Mouse (Mus musculus): ENCODE data around the gene Sctr.

GRCm38 (mm10) chr1:120094920-120095319 lies 88.2 kb downstream of the Sctr start:
- TF ChIP-seq TCF12 (IDR thresholded peaks at IDR 0.05; ENCODE audit: insufficient read depth, poor library complexity, severe bottlenecking) (no peak), MYOD1 (IDR thresholded peaks at IDR 0.05; ENCODE audit: control insufficient read depth in 1 of 3, insufficient read length in 2 of 3, low read depth in 2 of 3) (no peak), MAX (IDR thresholded peaks at IDR 0.05; ENCODE audit: low read depth) (no peak), USF1 (IDR thresholded peaks at IDR 0.05; ENCODE audit: low read depth) (no peak), POLR2A (IDR thresholded peaks at IDR 0.05; ENCODE audit: insufficient read length, low read depth) (no peak), E2F4 (IDR thresholded peaks at IDR 0.05; ENCODE audit: insufficient read depth) (no peak), TCF3 (IDR thresholded peaks at IDR 0.05; ENCODE audit: insufficient read length, low read depth) (no peak)

Measured in myocyte (in vitro differentiated cells).